Mouse (Mus musculus): ENCODE measurements around the gene 9530053A07Rik.

DNA sequence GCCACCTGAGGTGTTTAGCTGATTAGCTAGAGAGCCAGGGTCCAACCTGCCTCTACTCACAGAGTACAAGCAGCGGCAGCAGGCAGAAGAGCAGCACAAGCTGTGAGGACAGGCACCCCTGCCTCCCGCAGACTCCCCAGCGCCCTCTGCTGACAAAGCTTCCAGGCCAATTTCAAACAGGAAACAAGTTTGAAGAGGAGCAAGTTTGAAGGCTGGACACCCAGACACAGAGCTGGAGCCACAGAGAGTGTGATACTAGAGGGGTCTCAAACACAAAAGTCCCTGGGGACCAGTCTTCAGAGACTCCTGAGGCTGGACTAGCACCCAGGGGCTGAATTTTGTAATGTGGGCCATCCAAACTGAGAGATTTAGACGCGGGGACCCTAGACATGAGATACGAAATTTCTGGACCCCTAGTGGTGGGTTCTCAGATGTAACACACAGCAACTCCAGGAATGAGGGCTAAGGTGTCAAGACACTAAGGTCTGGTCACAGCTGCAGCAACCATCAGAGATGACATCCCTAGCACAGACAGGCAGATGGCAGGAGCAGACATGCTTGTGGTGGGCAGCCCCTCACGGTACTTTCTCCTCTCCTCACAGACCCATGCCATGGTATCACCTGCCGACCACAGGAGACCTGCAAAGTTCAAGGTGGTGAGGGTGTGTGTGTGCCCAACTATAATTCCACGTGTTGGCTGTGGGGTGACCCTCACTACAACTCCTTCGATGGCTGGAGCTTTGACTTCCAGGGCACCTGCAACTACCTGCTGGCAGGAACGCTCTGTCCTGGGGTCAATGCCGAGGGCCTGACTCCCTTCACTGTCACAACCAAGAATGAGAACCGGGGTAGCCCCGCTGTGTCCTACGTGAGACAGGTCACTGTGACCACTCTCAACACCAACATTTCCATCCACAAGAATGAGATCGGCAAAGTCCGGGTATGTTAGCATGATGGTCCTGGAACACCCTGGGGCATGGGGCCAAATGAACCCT is 28.4 kb upstream of the 9530053A07Rik start:
- TF ChIP-seq POLR2A (IDR thresholded peaks at IDR 0.05; ENCODE audit: borderline replicate concordance, insufficient read depth, low read length) (no peak), CTCF (IDR thresholded peaks at IDR 0.05; ENCODE audit: borderline replicate concordance, insufficient read depth, low read depth, low read length) (no peak)
